Mouse (Mus musculus) embryonic facial prominence, embryonic 10.5 days (tissue): ENCODE results near the gene Eps15l1. TPM values are rescaled to one million over a fixed set of nuclear protein-coding genes. Genes with fewer than 3 reads are reported as not detected.
A peak's percentile ranks its signal among the peaks of the same experiment; 100 is the strongest.

Experiments used
- microRNA-seq: library from miRNA; unstranded; fragments of <30 nt; microRNA quantifications from one replicate; pipeline ENCODE4, GENCODE M21; 2017
- polyA plus RNA-seq: library from polyadenylated mRNA; unstranded; fragments of >200 nt; fragmentation: Nextera tagmentation; extraction: Ambion mirVana; gene quantifications from 2 replicates; pipeline ENCODE4 v1.2.1, GENCODE M21; 2016

Gene Eps15l1
- polyA plus RNA-seq, 1 experiment from 2014 or later = 81.6 TPM

Small RNA genes lying within 50 kb of the gene (microRNA-seq; reads per million reads assigned to microRNA genes)
- 3.4 reads per million, percentile 4 among the genes with 10 or more reads in this experiment for gene Mir7068

Other genes starting within 250 kb of the Eps15l1 start
- not detected in 2 replicates for gene Hsh2d, start 231.8 kb downstream of the Eps15l1 start, polyA plus RNA-seq
- gene Cib3, start 208.6 kb downstream of the Eps15l1 start, polyA plus RNA-seq = not detected in 2 replicates
- gene Gm11034, start 207.8 kb downstream of the Eps15l1 start, polyA plus RNA-seq = not detected in 2 replicates
- 77.6 and 82.4 TPM in 2 replicates for gene Fam32a, start 201.7 kb downstream of the Eps15l1 start, polyA plus RNA-seq
- gene Ap1m1, start 181.4 kb downstream of the Eps15l1 start, polyA plus RNA-seq = 139 and 144 TPM in 2 replicates
- 31.3 and 36.9 TPM in 2 replicates for gene Gm10282, start 116.2 kb downstream of the Eps15l1 start, polyA plus RNA-seq
- 3.1 and 3.7 TPM in 2 replicates for gene Klf2, start 102.4 kb downstream of the Eps15l1 start, polyA plus RNA-seq
- gene Calr3, start 22.4 kb upstream of the Eps15l1 start, polyA plus RNA-seq = 1.2 and 1.4 TPM in 2 replicates
- 14.5 and 16.1 TPM in 2 replicates for gene 1700030K09Rik, start 22.4 kb upstream of the Eps15l1 start, polyA plus RNA-seq
- 112 and 115 TPM in 2 replicates for gene Cherp, start 53.8 kb upstream of the Eps15l1 start, polyA plus RNA-seq
- gene Slc35e1, start 71.2 kb upstream of the Eps15l1 start, polyA plus RNA-seq = 20.2 and 22.8 TPM in 2 replicates
- gene Med26, start 126.8 kb upstream of the Eps15l1 start, polyA plus RNA-seq = 20.1 and 20.2 TPM in 2 replicates
- 107 TPM in 2 replicates for gene Smim7, start 149.6 kb upstream of the Eps15l1 start, polyA plus RNA-seq
- gene Tmem38a, start 150.6 kb upstream of the Eps15l1 start, polyA plus RNA-seq = 9.8 and 11.2 TPM in 2 replicates
- not detected in 2 replicates for gene Nwd1, start 225.3 kb upstream of the Eps15l1 start, polyA plus RNA-seq